Mouse (Mus musculus) fibroblast of lung, adult 2 months (primary cell): Measurements from ENCODE around the gene Fam221a.
A peak's percentile ranks its signal among the peaks of the same experiment; 100 is the strongest.

Experiments used
- DNase-seq: peaks from one replicate; pipeline ENCODE4 v3.0.0-alpha.2; 2011; ENCODE audit warnings: low read depth

Fam221a gene

GRCm38 (mm10) chr6:49367159-49368054 lies at the start of gene Fam221a:
Gene Fam221a, plus strand, starts transcription at chr6:49367739.
- DNase-seq = peak; percentile 67

GRCm38 (mm10) chr6:49318966-49319594 lies 48.5 kb upstream of the Fam221a start, which contains the start of gene Ccdc126:
Gene Ccdc126, plus strand, starts transcription at chr6:49319274.
- DNase-seq = peak; percentile 98

GRCm38 (mm10) chr6:49319595-49320315 lies 47.8 kb upstream of the Fam221a start:
- DNase-seq = peak; percentile 26

GRCm38 (mm10) chr6:49321341-49321740 lies 46.2 kb upstream of the Fam221a start:
- DNase-seq = no peak

GRCm38 (mm10) chr6:49322056-49322455 lies 45.5 kb upstream of the Fam221a start:
- no peak for DNase-seq

- no peak for DNase-seq
These were observed 44.6 kb upstream of the Fam221a start for GRCm38 (mm10) chr6:49322986-49323385.

- DNase-seq = no peak
These were observed 43.0 kb upstream of the Fam221a start for GRCm38 (mm10) chr6:49324528-49324927.

- no peak for DNase-seq
These were observed 42.2 kb upstream of the Fam221a start for GRCm38 (mm10) chr6:49325294-49325693.

GRCm38 (mm10) chr6:49326846-49327245 lies 40.7 kb upstream of the Fam221a start:
- no peak for DNase-seq

GRCm38 (mm10) chr6:49331369-49332059 lies 36.0 kb upstream of the Fam221a start:
- DNase-seq = no peak

GRCm38 (mm10) chr6:49332060-49332370 lies 35.5 kb upstream of the Fam221a start:
- no peak for DNase-seq

GRCm38 (mm10) chr6:49338566-49338965 lies 29.0 kb upstream of the Fam221a start:
- DNase-seq = no peak

- no peak for DNase-seq
These were observed 28.4 kb upstream of the Fam221a start for GRCm38 (mm10) chr6:49339145-49339544.

GRCm38 (mm10) chr6:49343737-49344469 lies 23.6 kb upstream of the Fam221a start:
- DNase-seq = no peak

- DNase-seq = no peak
These were observed 17.7 kb upstream of the Fam221a start for GRCm38 (mm10) chr6:49349826-49350225.

GRCm38 (mm10) chr6:49354613-49355012 lies 12.9 kb upstream of the Fam221a start:
- DNase-seq = no peak

- DNase-seq = no peak
These were observed 12.4 kb upstream of the Fam221a start for GRCm38 (mm10) chr6:49355171-49355570.

- no peak for DNase-seq
These were observed 7.1 kb upstream of the Fam221a start for GRCm38 (mm10) chr6:49360420-49360819.

GRCm38 (mm10) chr6:49368212-49368611 lies 673 bp downstream of the Fam221a start:
- DNase-seq = no peak

GRCm38 (mm10) chr6:49372705-49373104 lies 5.2 kb downstream of the Fam221a start:
- DNase-seq = no peak

- DNase-seq = no peak
These were observed 6.4 kb downstream of the Fam221a start for GRCm38 (mm10) chr6:49373943-49374342.
